Mouse (Mus musculus) right cerebral cortex, postnatal 25 days (tissue): ENCODE results near the gene Bag2.
"Not testable (repeated sequence)": the region's sequence is repeated elsewhere in the genome, so short reads cannot be mapped to it uniquely, and the experiment has no call there.

Source experiments
- DNase-seq: peaks from one replicate; pipeline ENCODE4 v3.0.0; 2022

Bag2 gene

GRCm38 (mm10) chr1:33757491-33758041 is at the start of gene Bag2:
Gene Bag2, minus strand, starts transcription at chr1:33757795.
- peak; percentile 70 for DNase-seq

- peak; percentile 30 for DNase-seq
These were observed 45.7 kb upstream of the Bag2 start for GRCm38 (mm10) chr1:33803323-33803722.

- no peak for DNase-seq
These were observed 42.0 kb upstream of the Bag2 start for GRCm38 (mm10) chr1:33799620-33800019.

DNA sequence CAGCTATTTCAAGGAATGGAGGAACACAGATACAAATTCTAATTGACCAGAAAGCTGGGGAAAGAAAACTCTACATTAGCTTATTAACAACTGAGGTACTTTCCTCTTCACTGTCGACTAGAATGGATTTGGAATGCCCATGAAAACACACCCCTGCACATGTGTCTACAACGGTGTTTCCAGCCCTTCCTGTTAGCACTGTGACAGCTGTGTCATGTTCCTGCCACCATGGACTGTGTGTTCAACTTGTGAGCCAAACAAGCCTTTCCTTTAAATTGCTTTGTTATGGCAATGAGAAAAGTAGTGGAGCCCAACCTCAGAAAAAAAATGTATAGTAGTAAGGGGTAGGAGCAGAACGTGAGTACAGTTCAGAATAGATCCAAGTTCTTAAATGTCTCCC is 30.9 kb upstream of the Bag2 start:
- no peak for DNase-seq

DNA sequence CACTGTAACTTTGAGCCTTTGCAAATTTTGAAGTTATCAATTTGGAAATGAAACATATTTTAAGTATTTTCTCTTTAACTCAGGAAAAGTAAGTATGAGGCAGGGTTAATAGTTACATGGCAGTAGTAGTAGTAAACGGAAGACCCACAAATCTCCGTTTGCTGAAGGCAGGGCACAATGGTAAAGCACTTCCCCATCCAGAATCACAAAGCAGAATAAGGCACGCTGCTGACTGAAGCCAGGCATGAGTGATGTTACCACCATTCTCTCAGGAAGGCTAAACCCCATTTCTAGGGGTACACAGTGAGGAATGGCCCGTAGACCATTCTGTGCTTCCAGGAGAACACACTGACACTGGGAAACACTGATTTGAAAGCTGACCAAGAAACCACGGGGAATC is 30.5 kb upstream of the Bag2 start:
- no peak for DNase-seq

GRCm38 (mm10) chr1:33784561-33784960 is 27.0 kb upstream of the Bag2 start:
- no peak for DNase-seq

DNA sequence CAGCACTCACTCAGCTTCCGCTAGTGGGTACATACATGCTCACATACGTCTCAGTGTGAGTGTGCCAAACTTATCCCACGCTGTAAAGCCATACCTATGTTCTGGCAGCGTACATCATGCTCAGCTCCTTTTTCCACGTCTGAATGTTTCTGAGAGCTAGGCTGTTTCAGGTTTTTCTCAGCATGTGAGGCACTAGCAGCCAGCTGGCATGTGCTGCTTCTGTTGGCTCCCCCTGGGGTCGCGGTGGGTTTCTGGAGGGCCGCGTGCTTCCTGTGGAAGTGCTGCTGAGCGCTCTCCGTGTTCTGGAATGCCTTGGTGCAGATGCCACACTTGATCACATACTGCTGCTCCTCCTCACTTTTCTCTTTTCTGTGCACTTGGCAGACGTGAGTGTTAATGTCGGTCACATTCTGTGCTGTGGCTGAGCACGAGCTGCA is 18.6 kb upstream of the Bag2 start:
- no peak for DNase-seq

DNA sequence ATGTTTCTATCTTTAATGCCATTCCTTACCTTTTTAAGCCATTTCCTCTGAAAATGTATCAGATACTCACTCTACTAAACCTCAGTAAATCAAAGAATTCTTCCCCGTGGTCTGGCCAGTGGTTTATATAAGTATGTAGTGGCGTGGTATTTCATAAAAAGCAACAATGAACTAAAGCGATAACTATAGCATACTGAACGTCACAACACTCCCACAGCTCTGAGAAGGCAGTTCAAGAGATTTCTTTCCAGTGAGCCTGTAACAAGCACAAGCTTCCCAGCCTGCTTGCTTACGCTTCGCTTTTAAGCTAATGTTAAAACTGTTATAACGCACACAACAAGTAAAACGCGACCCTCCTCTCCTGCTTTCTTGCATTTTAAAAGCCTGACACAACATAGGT is 14.5 kb upstream of the Bag2 start:
- DNase-seq = no peak

GRCm38 (mm10) chr1:33771621-33772020 is 14.0 kb upstream of the Bag2 start:
- no peak for DNase-seq

DNA sequence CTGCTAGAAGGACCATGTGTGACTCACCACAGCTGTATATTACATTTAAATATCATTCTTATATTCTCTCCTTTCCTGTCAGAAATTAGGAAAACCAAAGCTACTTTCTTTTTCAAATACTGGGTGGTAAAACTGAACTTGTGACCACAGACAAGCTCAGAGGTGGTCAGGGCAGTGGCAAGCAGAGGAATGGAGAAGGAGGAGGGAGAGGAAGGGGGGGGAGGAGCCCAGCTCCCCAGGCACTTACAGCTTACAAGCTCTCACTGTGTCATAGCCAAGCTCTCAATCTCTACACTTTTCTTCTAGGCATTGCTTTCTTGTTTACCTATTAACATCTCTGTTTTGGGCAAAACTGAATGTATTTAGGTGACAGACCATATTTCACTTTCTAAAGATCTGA is 11.2 kb upstream of the Bag2 start:
- DNase-seq = no peak

GRCm38 (mm10) chr1:33768091-33768787 is 10.6 kb upstream of the Bag2 start:
- no peak for DNase-seq

- no peak for DNase-seq
These were observed 9.2 kb upstream of the Bag2 start for GRCm38 (mm10) chr1:33766520-33767508.

DNA sequence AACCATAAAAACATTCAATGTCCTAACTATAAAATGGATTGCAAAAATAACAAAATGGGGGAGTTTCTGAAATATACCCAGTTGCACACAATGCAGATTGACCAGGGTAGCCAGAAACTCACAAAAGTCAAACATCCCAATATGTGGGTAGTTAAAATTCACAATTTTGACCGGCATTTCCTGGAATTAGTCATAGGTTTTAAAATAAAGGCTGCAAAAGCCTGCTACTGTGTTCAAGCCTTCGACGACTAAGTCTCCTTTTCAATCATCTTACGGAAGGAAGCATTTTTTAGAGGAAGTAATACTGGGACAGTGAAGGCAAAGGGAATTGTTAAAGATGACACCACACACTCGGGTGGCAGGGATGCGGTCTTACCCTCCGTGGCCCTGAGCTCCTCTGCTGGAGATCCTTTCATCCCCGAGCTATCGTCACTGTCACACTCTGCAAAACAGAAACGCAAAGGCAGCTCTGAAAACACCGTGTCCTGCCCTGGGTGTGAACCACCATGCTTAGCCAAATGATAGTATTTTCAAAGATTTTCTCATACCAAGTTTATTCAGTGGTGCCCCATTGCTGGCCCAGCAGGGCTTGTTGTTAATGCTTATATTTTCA is 8.0 kb upstream of the Bag2 start:
- DNase-seq = no peak

DNA sequence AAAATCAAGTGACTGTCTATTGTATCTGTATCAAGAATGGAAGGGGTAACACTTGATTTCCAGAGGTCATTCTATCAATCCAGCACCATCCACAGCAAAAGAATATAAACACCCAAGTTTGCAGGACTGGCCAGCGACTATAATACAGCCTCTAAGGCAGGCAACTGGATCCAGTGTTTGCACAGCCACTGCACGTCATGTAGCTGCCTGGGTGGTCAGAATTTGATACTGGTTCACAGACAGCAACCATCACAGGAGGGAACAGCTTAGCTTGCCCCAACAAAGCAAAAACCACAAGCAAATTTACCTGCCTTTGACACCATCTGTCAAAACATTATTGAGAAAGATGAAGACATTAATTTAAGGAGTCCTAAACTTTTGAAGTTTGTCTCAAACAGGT is 6.2 kb upstream of the Bag2 start:
- no peak for DNase-seq

- no peak for DNase-seq
These were observed 893 bp upstream of the Bag2 start for GRCm38 (mm10) chr1:33758488-33758887.

DNA sequence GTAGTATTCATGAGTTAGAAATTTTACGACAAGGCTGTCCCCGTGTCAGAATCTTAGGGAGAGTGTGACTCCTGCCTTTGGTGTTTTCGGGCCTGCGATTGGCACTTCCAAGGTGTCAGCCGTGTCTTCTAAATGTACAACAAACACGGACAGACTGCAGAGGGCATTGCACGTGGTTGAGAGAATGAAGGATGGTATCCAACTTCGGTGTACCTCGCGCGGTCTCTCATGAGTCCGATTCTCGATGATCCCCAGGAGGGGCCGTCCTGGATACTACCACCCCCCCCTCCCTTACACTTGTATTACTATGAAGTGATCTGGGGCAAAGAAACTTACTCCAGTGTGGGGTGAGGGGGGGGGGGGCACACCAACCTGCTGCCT is 572 bp downstream of the Bag2 start:
- no peak for DNase-seq

GRCm38 (mm10) chr1:33756258-33757032 is 1.1 kb downstream of the Bag2 start:
- no peak for DNase-seq

DNA sequence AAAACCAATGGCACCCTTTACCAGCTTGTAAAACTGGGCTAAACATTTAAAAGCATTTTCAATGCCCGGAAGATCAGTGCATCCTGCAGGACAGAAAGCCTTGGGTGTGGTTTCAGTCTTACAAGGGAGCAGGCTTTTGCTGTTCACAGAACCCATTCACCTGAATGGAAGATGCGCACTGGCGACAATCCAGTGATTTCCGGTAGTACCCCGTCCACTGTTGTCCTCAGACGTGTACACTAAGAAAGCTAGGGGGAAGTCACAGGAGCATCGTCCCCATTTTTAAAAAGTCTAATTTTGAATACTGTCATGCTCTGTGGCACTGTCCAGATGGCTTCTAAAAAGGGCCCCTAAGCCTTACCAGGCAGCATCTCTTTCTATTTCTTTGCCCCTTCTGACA is 1.8 kb downstream of the Bag2 start:
- no peak for DNase-seq

DNA sequence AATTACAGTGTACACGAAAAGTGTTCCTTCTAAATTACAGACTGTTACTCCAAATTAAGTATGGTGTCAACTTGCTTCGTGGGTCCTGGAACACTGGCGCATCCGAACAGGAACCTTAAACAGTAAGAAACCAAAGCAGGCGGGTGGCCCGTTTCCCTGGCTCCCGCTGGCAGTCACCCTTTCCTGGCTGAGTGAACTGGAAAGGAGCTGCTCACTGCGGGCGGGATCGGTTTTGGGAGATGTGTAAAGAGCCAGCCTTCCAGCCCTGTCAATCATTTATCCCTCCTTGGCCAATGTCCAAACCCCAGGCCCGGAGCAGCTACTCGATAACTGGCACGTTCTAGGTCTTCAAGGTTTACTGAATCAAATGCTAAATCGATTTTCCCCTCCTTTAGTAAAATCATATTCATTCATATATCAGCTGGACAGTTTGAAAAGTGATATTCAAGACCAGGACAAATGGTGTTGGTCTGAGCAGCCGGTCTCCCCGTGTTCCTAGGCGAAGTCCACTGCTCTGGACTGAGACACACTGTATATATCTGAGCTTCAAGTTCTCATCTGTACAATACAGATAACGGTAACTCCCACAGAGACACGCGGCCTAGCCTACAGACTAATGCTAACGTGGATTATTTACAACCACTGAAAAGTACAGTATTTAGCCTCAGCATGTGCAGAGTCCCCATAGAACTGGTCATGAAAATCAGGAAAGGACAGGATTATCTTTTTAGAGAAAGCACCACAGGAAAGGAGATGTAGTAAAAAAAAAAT is 2.4 kb downstream of the Bag2 start:
- DNase-seq = no peak

GRCm38 (mm10) chr1:33754089-33754488 is 3.5 kb downstream of the Bag2 start:
- DNase-seq = no peak

- no peak for DNase-seq
These were observed 6.3 kb downstream of the Bag2 start for GRCm38 (mm10) chr1:33751283-33751682.

DNA sequence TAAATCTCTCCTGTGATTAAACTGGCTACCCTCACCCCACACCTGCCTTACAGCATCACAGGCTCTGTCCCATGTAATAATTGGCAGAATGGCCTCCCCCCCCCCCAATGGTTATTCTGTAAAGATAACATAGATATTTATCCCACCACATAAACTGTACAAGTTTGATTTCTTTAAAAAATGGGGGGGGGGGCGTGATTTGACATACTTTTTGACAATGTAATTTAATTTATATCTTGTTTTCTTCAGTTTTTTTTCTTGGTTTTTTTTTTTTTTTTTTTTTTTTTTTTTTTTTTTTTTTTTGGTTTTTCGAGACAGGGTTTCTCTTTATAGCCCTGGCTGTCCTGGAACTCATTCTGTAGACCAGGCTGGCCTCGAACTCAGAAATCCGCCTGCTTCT is 7.9 kb downstream of the Bag2 start:
- DNase-seq = not testable (repeated sequence)
